Mouse (Mus musculus) CD4-positive, CD25-positive, alpha-beta regulatory T cell, adult 4 months (primary cell): ENCODE data around the gene Cep104. TPM values are rescaled to one million over a fixed set of nuclear protein-coding genes. Genes with fewer than 3 reads are reported as not detected.
A peak's percentile ranks its signal among the peaks of the same experiment; 100 is the strongest.

Experiments
- ATAC-seq: one replicate; pipeline ENCODE4 v1.8.0; 2017
- polyA plus RNA-seq, 2 experiments: library from polyadenylated mRNA; unstranded; fragments of 100-300 nt; shearing (Covaris generic); gene quantifications; one replicate each; pipeline ENCODE4 v1.2.1; 2017

Cep104 gene
- polyA plus RNA-seq = 1 to 10 TPM; 2.7 to 3.1 TPM

DNA sequence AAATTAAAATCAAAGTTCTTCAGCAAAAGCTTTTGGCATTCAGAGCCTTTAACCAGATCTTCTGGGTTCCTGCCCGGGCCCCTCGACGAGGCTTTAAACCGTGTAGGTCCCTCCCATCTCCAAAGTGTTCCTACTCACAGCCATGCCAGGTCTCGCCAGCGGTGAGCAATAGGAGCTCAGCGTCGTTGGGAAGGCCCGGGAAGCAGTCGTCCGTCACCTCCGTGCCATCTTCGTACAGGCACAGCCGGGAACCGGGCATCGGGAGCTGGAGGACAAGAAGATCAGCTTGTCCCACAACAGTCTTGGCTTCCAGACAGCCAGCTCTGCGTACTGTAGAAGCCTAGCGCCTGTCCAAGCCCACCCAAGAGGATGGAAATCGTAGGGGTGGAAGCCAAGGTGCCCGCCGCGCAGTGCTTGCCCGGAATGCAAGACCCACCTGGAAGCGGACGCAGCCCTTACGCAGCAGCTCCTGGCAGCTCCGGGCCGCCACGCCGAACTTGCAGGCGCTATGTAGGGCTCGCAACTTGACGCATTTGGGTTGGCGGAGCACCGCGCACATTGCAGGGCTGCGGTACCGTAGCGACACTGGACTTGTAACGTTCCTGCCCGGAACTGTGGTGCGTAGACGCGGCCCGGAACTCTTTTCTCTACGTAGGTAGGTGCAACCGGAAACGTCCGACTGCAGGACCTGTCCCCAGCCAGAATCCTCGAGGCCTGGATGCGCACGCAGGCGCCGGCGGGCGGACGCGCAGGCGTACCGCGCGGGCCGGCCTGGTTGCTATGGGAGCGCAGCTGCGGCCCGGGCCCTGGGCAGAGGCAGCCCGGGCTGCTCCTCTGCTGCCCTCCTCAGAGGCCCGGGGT is at the start of gene Cep104, which contains the start of gene Dffb:
Cep104 (plus strand) TSS at position 764 of the 861 bp plus-strand sequence.
Dffb (minus strand) TSS at position 696 of the 861 bp plus-strand sequence.
- ATAC-seq = peak; percentile 95

- ATAC-seq = no peak
These were observed 46.2 kb upstream of the Cep104 start for GRCm38 (mm10) chr4:153928772-153929299.

DNA sequence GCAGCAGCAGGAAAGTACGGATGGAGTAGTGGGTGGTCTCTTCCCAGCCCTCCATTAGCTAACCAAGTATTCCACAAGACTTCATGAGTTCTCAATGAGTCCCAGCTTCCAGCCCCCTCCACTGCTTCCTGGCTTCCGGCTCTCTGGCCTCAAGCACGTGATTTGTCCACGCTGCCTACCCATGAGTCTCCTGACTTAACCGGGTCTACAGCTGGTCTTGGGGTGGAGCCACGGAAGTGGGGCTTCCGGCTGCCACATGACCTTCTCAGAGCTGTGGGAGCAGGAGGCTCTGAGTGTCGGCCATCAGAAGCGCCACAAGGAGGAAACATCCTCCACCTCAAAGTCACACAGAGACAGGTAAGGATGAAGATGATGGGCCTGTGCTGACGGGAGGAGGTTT is 45.6 kb upstream of the Cep104 start:
- ATAC-seq = no peak

- no peak for ATAC-seq
These were observed 45.1 kb upstream of the Cep104 start for GRCm38 (mm10) chr4:153929921-153930320.

- no peak for ATAC-seq
These were observed 31.8 kb upstream of the Cep104 start for GRCm38 (mm10) chr4:153943243-153943642.

DNA sequence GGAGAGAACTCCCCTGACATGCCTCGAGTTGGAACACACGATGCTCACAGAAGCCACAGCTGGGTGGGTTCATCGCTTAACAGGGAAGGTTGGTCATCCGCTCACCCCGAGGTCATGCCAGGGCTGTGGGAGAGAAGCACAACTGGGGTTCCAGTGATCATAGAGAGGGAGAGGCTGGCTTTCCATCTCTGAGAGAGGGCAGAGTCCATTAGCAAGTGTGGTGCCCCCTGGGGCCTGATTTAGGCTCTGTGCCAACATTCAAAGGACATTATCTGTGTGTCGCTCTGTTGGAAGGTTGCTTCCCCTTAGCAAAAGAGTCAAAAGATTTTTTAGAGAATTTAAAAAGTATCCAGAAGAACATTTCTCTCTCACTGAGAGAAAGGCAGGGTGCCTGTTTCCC is 30.7 kb upstream of the Cep104 start:
- no peak for ATAC-seq

GRCm38 (mm10) chr4:153945741-153946140 is 29.3 kb upstream of the Cep104 start:
- ATAC-seq = no peak

DNA sequence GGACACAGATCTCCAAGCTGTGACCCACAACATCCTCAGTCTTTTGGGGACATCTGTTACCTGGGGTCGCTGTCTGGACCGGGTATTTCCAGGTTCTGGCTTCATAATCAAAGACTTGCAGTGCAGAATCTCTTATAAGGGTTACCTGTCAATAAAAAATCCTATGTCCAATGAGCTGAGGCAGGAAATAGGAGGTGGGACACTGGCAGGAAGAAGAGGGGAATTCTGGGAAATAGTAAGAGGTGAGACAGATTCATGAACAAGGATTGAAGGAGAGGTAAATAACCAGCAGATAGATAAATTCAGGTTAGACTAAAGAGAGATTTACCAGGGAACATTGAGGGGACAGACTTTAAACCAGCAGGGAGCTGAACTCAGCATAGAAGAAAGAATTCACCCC is 24.6 kb upstream of the Cep104 start:
- ATAC-seq = no peak

DNA sequence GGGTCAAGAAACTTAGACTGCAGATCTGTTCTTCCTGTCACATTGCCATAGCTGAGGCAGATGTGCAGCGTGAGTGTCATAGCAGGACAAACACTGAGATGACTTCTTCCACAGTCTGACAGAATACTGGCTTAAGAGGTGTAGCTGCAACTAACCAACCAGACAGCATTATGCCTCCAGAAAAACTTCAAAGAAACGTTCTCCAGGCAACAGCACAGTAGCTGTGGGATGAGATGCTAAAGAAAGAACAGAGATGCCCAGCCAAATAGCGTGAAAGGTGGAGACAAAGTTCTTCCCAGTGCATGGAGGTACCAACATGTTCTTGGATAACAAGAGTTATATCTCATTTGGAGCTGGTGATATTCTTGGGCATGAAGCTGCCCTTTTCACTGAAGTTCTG is 23.8 kb upstream of the Cep104 start:
- no peak for ATAC-seq

- no peak for ATAC-seq
These were observed 23.3 kb upstream of the Cep104 start for GRCm38 (mm10) chr4:153951692-153952091.

- no peak for ATAC-seq
These were observed 19.3 kb upstream of the Cep104 start for GRCm38 (mm10) chr4:153955651-153956050.

DNA sequence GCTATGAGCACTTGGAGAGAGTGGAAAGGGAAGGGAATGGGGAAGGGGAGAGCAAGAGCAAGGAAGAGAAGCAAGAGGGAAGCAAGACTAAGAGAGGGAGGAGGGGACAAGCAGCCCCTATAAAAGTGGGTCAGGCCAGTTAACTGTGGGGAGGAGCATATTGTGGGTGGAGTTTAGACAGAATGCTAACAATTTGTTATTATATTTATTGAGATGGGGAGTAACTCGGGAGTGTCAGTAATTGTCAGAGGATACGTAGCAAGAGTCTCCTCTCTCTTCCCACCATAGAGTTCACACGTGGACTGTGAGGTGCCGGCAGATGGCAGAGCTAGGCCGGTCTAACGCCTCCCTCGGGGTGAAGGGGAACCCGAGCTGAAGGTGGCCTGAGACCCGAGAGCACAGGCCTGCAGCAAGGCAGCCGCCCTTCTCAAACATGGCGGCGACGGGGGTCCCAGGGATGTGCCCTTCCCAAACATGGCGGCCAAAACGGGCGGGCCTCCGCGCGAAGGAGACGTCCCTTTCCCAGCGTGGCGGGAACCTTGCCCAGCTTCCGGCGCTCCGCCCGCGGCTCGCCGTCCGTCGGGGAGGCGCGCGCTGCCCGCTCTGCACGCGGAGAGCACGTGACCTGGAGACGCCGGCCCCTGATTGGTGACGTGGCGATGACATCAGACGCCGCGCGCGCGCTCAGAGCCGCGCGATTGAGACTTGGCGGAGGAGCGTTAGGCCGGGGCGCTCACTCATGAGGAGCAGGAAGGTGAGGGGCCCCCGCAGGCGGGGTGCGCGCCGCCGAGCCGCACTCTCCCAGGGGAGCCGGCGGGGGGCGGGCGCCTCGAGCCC is 18.2 kb upstream of the Cep104 start, which contains the start of gene A430005L14Rik:
A430005L14Rik (plus strand) TSS at position 669 of the 837 bp plus-strand sequence.
- ATAC-seq = peak; percentile 93

DNA sequence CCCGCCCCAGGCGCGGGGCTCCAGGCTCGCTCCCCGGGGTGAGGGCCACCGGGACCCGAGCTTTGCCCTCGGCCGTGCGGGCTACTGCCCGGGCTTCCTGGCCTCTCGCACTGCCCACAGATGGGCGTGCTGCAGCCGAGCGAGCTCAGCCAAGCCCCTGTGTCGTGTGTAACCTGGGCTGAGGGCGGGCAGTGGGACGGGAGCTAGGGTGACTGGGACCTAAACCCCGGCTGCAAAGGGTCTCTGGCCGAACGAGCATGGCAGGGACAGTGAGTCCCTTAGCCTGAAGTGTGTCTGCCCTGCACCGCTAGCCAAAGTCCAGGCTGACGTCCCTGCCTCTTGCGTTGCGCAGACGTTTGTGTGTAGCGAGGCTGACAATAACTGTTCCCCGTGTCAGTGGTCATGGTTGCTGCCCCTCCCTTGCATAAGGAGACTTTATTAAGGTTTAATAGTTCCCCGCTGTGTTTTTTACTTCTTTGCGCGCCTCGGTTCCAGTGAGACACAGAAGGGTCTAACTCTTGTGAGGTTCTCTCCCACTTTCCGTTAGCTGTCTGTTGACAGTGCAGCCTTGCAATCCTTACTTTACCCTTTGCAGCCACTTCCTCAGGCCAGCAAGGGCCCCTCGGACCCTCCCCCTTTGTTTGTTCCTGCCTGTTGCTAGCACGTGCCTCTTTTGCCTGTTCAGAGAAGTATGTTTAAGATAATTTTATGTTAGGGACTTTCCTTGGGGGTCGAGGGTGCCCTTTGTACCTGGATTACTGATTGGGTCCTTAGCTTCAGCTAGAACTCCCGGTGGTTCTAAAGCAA is 17.3 kb upstream of the Cep104 start:
- no peak for ATAC-seq

DNA sequence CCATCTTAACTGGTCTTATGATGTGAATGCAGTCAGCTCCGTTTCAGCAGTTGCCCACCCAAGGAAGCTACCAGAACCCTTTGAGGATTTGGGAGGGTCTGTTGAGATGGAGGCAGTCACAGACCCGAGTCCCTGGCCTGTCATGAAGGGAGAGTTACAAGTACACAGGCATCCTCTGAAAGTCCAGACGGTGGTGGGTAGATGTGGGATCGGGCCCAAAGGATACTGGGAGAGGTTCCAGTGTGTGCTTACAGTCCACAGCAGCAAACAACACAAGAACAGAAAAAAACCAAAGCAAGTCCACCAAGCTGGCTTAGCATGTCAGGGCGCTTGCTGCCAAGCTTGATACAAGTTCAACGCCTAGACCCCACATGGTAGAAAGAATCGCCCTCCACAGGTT is 12.4 kb upstream of the Cep104 start:
- no peak for ATAC-seq

DNA sequence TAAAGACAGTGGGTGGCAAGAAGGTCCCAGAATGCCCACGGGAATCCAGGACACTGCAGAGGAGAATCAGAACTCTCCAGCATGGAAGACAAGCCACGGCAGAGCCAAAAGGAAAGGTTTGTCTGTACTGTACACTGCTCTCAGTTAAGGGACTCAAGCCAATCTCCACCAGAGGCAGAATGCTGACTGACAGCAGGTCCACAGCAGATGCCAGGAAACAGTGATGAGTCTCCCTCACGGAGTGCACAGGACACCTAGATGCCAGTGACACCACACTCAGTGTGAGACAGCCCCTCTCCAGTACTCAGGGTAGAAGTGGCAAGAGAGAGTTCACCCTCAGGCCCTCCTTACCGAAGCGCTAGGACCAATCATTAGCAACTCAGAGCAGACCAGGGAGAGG is 8.3 kb upstream of the Cep104 start:
- ATAC-seq = no peak

- ATAC-seq = no peak
These were observed 7.4 kb upstream of the Cep104 start for GRCm38 (mm10) chr4:153967556-153967955.

- no peak for ATAC-seq
These were observed 6.9 kb upstream of the Cep104 start for GRCm38 (mm10) chr4:153968063-153968462.

DNA sequence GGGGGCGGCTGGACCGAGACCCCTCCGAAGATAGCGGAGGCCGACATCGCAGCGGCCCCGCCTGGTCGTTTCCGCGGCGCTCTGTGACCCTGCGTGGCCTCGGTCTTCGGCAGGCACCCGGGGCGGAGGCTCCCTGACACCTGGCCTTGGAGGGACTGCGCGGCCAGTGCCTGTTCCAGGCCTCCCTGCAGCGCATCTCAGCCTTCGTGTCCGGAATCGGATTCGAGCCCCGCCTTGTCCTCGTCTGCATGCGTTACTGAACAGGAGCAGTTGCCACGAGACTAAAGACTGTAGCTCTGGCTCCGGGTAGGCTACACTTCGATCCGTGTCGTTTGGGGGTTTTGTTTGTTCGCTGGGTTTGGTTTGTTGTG is 283 bp downstream of the Cep104 start:
- ATAC-seq = peak; percentile 22

DNA sequence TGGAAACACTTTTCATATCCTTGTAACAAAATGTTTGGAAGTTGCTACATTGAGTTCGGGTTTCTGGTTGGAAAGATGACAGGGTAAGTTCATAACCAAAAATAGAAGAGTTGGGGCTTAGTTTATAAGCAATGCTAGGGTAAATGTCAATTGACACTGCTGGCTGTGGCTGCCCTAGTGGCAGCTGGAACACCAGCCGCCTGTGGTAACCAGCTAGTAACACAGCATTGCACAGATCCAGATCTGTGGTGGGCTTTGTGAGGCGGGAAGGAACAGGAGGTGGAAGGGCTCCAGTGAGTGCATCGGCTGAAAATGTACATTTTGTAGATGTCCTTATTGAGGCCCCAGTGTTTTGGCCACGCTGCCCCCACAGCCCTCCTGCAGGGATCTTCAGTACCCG is 774 bp downstream of the Cep104 start:
- ATAC-seq = no peak

- ATAC-seq = no peak
These were observed 4.2 kb downstream of the Cep104 start for GRCm38 (mm10) chr4:153979243-153979642.

GRCm38 (mm10) chr4:153980470-153980869 is 5.5 kb downstream of the Cep104 start:
- no peak for ATAC-seq

- ATAC-seq = no peak
These were observed 17.7 kb downstream of the Cep104 start for GRCm38 (mm10) chr4:153992715-153993114.
